Mouse (Mus musculus) lung, postnatal 25 days (tissue): ENCODE measurements around the gene Rnf5.

ENCODE experiments used
- DNase-seq: peaks from one replicate; pipeline ENCODE4 v3.0.0; 2022; ENCODE audit warnings: low spot score

The Rnf5 gene

DNA sequence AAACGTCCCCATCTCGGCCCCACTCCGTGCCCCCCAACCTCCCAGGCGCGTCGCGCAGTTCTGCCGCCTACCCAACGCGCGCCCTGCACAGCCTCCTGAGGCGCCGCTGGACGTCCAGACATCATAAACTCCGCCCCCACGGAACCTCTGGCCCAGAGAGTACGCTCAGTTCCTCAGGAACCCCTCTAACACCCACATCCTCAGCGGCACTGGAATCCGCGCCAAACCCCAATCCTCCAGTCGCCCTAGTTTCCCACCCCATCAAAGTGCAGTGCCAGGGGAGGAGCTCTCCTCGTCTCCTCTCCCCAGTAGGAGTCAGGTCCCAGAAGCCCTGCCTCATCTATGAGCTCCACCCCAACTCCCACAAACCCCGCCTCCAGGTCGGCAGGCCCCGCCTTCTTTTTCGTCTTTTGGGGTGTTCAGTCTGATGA lies 28.8 kb upstream of the Rnf5 start:
- peak; percentile 85 for DNase-seq

DNA sequence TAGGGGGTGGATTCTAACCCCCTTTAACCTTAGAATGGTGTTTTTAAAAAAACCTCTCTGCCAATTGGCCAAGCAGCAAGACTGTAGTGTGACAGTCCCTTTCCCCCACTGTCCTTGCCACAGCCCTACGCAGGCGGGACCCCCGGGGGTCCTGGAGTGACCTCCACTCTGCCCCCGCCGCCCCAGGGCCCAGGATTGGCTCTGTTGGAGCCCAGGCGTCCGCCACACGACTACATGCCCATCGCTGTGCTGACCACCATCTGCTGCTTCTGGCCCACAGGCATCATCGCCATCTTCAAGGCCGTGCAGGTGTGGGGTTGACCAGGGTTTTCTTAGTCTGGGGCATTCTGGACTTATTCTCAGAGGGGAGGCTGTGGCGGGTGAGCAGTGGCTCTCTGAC lies 28.2 kb upstream of the Rnf5 start:
- no peak for DNase-seq

DNA sequence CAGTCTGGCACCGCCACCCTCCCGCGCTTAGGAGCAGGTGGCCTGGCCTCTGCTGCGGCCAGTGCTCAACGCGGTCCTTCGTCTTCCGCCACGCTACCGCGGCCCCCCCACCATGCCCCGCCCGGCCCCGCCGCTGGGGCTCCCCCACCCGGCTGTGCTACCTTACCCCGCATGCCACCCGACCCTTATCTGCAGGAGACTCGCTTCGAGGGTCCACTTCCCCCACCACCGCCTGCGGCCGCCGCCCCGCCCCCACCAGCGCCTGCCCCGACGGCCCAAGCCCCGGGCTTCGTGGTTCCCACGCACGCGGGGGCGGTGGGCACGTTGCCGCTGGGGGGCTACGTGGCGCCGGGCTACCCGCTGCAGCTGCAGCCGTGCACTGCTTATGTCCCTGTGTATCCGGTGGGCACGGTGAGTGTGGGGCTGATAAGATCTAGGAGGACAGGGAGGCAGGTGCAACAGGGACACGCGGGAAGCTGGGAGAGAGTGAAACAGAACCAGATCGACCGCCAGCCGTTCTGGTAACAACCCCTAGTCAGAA lies 27.3 kb upstream of the Rnf5 start:
- no peak for DNase-seq

DNA sequence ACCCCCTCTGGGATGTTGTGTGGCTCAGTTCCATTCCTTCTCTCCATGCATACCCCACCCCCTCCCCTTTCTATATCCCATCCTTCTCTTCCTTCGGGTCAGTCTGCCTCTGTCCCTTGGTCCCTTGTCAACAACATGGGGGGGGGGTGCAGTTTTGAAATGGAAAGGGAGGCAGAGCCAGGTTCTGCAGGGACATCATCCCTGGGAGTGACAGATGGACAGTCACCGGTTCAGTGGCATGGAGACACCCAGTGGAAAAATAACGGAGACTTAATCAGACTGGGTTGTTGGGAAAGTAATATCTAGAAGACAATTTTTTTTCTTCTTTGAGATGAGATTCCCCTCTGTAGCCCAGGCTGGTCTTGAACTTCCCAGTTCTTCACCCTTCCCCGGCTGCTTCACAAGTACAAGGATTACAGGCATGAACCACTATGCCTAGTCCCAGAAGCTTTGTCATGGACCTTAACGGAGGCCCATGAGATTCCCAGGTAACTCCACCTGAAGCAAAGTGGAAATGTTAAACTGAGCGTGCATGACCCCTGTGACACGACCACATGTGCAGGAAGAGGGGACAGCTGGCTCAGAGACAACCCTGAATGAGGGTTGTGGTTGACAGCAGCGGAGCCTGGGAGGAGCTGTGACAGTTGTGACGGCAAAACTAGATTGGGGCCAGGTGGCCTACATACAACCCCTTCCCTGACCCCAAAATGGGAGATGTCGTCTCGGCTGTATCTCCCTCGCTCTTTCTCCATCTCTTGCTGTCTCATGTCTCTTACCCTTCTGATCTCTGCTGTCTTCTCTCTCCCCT lies 26.5 kb upstream of the Rnf5 start:
- no peak for DNase-seq

DNA sequence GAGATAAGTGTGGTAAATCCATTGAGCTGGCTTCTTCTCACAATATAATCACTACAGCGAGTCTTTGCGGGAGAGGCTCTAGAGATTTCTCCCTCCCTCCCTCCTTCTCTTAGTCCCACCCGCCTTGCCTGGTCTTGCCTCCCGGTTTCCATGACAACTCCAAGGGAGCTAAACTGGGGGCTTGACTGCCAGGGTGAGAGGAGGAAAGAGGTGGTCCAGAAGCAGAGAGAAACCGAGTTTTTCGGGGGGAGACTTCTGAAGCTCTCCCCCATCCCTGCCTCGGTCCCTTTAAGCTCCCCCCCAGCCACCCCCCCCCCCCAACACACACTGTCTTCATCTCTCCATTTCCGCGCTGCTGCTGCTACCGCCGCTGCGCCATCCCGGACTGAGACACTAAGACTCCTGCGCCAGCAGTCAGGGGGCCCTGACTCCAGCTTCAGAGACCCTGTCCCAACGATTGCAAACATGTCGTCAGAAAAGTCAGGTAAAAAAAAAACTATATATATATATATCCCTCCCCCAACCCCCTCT lies 25.8 kb upstream of the Rnf5 start, which contains the start of gene Prrt1:
Prrt1 (plus strand) TSS at position 313 of the 531 bp plus-strand sequence.
- no peak for DNase-seq

DNA sequence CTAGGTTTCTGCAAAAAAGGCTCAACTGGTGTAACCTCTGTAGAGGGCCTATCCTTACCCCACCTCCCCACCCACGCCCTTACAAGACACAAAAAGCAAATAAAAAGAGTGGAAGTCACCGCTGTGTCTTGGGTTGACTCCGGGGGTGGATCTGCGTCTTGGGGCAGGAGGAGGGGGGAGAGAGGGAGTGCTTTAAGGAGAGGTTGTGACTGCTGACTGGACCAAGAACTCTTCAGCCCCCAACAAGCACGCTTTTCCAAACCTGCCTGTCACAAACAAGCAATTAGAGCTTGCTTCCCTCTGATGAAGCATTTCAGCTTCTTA lies 25.1 kb upstream of the Rnf5 start:
- DNase-seq, result no peak

DNA sequence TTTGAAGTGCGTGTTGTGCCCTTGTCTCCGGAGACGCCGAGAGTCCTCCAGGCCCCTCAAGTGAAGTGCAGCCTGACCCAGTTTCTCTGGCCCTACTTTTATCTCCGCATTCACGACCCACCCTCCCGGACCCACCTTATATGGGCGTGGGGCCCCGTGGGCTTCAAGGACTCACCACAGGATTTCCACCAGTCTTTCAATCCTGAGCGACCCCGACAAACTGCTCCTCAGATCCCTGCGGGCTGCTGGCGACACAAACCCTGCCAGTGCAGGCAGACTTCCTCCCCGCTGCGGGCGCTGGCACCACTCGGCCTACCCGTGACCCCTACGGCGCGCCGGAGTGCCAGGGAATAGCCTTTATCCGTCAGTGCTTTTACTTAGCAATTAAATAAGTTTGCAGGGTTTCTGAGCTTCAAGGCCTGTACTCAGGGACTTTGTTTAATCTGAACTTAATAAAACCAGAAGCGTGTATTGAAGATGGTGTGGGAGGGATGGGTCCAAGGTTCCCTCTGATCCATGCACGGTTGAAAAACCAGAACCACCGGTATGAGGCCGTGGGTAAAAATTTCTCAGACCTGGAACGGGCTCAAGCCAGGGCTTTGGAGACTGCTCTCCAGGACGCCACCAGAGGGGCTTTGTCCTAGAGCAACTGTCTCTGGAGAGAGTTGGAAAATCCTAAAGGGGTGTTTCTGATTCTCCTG lies 24.6 kb upstream of the Rnf5 start, which contains the start of gene Ppt2:
Ppt2 (minus strand) TSS at position 568 of the 701 bp plus-strand sequence.
- peak; percentile 51 for DNase-seq

DNA sequence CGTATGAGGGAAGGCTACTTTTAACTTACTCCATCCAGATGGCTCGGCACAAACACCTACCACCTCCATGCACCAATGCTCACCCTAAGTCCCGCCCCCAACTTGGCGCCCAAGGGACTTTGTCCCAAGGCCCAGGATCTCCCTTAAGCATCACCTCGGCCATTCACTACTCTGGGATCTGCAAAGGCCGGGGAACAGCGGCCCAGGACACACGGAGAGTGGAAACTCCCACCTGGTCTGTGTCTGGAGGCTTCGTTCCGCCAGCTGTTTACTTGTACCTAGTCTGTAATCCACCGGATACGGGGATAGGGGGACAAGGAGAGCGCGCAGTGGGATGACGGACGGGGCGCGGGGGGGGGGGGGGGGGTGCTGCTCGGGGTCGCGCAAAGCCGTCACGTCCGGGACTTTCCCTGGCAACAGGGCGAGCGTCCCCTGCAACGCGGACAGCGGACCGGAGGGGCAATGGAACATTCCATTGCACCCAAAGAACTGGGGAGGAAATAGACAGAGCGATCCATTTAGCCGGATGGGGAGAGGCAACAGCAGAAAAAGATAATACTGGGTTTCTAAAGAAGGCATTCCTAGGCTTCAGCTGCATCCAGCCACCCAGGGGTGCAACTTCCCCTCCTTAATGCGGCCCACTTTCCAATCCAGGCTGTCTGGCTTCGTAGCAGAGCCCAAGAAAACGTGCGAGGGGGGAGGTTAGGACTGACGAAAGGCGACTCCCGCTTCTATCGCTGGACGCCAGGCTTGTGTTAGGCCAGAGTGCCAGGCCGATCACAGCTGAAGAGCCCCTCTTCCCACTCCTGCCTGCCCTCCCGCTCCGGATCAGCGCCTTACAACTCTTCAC lies 23.8 kb upstream of the Rnf5 start:
- peak; percentile 89 for DNase-seq

DNA sequence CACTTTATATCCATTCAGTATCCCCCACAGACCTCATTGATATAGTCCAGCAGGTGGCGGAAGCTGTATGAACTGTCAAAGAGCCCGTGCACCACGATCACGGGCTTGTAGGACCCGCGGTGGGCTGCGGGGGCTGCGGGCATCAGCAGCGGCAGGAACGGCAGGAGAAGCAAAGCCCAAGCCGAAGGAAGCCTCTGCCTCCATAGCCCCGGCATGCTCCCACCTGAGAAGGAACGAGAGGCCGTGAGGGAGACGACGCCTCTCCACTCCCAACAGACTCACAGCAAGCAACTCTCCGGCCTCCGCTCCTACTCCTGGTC lies 23.2 kb upstream of the Rnf5 start:
- no peak for DNase-seq

DNA sequence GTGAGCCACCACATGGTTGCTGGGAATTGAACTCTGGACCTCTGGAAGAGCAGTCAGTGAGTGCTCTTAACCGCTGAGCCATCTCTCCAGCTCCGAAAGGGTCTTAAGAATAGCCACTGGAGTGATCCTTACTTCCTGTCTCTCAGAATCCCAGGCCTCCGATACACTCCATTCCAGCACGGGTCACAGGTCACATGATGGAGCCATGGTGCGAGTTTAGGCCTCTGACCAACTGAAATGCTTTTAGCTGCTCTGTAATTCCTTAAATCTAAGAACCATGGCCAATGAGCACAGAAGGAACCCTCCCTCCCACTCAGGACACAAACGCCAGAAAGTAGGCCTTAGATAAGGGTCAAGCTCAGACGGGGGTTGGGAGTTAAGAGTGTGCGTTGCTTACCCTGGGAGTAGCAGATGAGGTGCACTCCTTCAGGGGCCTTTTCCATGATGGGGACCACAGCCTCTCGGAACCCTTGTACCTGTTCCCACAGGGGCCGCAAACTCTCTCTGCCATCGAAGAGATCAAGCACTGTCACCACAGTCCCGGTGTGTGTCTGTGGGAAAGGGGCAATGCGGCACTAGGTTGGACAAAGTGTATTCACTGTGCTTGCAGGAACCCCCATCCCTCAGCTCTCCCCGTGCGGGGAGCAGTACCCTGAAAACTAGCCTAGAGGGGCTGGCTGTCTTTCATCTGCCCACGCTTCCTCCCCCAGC lies 22.7 kb upstream of the Rnf5 start:
- no peak for DNase-seq

DNA sequence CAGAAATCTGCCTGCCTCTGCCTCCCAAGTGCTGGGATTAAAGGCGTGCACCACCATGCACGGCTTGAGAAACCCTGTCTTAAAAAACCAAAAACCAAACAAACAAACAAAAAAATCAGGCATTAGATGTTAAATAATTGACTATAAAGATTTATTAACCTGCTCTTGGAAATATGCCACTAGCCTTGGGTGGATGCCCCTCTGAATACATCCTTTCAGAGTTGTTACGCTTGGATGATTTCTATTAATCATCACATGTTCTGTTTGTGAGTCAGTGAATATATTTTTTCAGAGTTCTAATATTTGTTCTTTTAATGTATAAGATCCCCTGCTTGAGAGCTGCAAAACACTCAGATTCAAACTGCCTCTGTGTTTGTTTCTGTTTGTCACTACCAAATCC lies 21.5 kb upstream of the Rnf5 start:
- no peak for DNase-seq

DNA sequence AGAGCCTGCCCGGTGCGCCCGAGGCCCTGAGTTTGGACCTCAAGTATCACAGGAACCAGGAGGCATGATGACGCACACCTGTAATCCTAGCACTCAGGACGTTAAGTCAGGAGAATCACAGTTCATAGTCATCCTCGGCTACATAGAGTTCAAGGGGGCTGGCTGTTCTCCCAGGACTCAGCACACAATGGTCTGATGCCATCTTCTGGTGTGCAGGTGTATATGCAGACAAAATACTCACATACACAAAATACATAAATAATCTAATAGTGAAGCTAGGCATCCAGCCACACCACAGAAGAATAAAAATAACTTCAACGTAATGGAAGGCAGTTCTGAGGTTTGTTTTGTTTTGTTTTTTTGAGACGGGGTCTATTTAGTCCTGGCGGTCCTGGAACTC lies 19.7 kb upstream of the Rnf5 start:
- no peak for DNase-seq

DNA sequence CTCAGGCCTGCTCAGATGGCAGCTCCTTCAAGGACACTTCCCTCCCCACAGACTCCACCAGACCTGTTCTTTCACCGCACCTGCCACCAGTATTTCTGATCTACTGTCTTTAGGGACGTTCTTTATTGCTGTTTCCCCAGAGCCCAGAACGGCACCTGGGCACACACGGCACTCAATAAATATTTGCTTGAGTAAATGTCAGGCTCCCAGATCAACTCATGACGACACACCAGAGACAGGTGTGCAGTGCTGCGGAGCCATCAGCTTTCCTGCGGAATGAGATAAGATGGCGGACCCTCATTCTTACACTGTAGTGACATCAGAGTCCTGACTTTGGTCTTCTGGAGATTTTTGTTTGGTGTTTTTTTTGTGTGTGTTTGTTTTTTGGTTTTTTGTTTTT lies 17.5 kb upstream of the Rnf5 start:
- no peak for DNase-seq

DNA sequence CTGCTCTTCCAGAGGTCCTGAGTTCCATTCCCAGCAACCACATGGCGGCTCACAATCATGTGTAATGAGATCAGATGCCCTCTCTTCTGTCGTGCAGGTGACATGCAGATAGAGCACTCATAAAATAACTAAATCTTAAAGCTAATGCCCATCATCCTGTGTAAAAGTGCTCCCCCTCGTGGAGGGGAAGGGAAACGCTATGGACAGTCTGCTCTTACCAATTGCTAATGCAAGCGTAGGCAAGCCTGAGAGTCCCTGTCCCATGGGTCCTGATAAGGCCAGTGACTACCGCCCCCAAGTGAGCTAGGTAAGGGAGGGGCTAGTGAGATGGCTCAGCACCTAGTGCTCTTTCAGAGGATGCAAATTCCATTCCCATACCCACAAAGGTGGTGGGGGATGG lies 15.5 kb upstream of the Rnf5 start:
- peak; percentile 85 for DNase-seq

DNA sequence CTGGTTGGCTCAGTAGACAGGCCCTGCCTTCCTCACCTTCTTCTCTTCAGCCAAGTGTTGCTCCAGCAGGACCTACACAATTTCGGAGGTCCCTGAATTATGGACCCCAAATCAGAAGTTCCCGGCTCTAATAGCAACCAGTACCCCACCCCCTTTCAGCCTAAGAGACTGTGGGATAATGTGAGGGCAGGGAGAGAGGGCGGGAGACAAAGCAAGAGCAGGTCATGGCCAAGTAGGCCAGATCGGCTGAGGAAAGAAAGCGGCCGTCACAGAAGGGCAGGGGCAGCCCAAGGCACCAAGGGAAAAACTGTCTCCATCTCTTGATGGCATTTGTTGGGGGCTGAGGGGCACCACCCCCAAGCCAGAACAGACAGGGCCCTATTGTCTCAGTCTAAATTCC lies 12.4 kb upstream of the Rnf5 start, which contains the start of gene Egfl8:
Egfl8 (minus strand) TSS at position 101 of the 400 bp plus-strand sequence.
- no peak for DNase-seq

DNA sequence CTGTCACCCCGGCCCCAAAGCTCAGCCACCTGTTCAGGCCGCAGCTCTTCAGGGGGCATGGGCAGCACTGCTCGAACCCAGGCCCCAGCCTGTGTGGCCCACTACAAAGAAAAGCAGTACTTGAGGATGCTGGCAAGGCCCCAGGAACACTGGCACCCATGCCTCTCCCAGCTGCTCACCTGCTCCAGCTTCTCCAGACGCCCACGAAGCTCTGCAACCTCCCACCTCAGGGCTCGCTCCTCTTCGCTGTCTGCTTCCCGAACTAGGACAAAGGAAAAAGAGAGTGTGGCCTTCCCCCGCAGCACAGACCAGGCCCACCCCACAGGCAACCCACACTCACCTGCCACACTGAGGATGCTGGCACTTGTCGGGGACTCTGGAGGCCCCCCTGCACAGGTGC lies 10.3 kb upstream of the Rnf5 start:
- DNase-seq, result no peak

DNA sequence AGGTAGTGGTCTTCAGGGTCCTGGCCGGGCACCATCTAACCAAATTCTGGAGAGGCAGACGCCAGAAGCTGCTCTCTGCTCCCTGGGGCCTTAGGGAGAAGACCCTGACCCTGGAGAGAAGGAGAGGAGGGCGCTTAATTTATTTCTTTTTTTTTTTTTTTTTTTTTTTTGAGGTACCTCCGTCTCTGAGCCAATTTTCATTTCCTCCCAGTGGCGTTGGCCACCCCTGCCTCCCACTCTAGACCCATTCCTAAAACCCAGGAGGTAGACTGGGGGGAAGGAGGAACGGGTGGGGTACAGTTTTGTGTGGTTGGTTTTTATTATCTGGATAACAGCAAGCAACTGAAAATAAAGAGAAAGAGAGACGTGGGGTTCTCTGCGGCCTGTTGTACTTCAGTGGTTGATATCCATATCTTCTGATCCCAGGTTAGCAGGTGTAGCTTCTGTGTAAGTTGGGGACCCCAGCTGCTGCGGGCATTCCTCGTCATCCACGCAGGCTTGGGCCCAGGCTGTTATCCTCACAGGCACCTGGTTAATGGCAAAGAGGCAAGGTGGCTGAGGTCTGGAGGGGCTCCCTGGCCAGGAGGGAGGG lies 9.7 kb upstream of the Rnf5 start:
- DNase-seq, result no peak

DNA sequence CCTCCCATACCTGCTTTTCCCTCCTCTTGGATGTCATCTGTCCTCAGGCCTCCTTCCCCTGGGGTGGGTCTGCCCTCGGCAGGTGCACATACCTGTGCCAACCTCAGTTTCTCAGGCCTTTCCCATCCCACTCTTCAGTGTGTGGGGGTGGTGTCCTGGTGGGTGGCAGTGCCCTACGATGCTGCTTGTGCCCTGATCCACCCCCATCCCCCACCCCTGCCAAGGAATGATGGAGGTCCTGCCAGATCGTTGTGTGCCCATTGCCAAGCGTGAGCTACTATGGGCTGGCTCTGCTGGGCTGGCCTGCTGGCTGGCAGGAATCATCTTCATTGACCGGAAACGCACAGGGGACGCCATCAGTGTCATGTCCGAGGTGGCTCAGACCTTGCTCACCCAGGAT lies 7.6 kb upstream of the Rnf5 start:
- no peak for DNase-seq

DNA sequence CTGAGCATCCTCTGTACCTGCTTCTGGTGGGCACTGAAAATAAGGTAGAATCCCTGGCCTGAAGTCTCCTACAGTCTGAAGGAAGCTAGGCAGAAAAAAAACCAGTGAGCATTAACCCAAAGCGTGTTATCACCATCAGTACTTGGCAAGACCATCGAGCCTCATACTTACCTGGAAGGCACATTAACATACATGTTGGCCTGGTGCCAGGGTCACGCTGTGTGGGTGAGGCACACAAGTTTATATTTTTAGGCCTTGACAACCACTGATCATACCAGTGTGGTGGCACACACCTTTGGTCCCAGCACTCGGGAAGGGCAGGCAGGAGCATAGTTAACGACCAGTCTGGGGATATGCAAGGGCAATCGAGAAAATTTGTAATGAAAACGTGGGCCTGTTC lies 4.5 kb upstream of the Rnf5 start:
- DNase-seq, result no peak

DNA sequence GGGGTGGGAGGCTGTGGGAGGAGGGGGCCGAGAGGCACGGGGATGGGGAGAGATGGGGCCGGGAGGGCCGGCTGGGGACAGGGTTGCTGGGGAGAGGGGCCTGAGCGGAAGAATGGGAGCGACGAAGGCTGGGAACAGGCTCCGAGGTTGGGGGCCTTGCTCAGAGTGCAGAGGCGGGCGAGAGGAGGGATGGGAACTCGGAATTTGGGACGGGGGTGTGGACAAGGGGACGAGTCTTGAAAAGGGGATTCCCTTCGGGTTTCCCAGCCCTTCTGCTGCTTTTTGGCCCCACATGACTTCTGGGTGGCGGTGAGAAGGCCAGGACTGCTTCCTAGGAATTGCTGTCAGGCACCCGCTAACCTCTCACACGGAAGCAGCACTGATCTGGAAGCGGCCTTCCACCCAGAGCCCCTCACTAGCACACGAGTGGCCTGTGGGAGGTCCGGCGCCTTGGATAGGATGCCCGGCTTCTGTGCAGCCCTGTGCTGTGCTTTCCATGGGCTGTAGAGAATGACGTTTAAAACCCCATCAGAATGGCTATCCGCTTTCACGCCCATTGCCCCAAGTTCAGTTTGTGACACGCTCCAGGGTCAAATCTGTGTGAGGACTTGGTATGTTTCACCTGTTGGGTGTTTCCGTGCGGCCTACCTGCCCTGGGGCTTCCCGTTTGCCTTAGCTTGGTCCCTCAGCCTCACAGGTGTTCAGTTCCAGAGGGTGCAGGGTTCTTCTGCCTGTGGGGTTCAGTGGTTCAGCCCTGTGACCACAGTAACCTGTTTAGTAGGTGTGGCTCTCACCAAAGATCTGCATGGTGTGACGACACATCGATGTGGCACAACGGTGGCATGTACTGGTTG lies 2.9 kb upstream of the Rnf5 start:
- DNase-seq, result no peak
